Mouse (Mus musculus): ENCODE data around the gene Phldb1.
A peak's percentile ranks its signal among the peaks of the same experiment; 100 is the strongest.

GRCm38 (mm10) chr9:44645481-44645880 is 89.5 kb downstream of the Phldb1 start:
- TF ChIP-seq CTCF (IDR thresholded peaks at IDR 0.05; ENCODE audit: extremely low read depth, insufficient read depth, insufficient read length, insufficient replicate concordance) = peak; percentile 11; the same call in 1 of the 2 replicates
- TF ChIP-seq POLR2A (IDR thresholded peaks at IDR 0.05; ENCODE audit: low read depth, low read length) = no peak
